Mouse (Mus musculus): ENCODE measurements around the gene Samd1.

Gene Samd1

GRCm38 (mm10) chr8:84011705-84012498 lies 14.4 kb downstream of the Samd1 start, which contains the start of gene 2210011C24Rik:
Gene 2210011C24Rik, minus strand, starts transcription at chr8:84012171.
- no peak for DNase-seq (ENCODE audit: low spot score in 2 of 2)

GRCm38 (mm10) chr8:84012499-84013165 lies 15.2 kb downstream of the Samd1 start:
- DNase-seq (ENCODE audit: low spot score in 2 of 2): no peak

GRCm38 (mm10) chr8:84015833-84016232 lies 18.4 kb downstream of the Samd1 start:
- no peak for DNase-seq (ENCODE audit: low spot score in 2 of 2)

- DNase-seq (ENCODE audit: low spot score in 2 of 2): no peak
Observed at GRCm38 (mm10) chr8:84019738-84020137, 22.3 kb downstream of the Samd1 start.

GRCm38 (mm10) chr8:84021096-84021495 lies 23.6 kb downstream of the Samd1 start, which contains the start of gene Palm3:
Gene Palm3, plus strand, starts transcription at chr8:84021471.
- no peak for DNase-seq (ENCODE audit: low spot score in 2 of 2)

GRCm38 (mm10) chr8:84021569-84021968 lies 24.1 kb downstream of the Samd1 start:
- no peak for DNase-seq (ENCODE audit: low spot score in 2 of 2)

GRCm38 (mm10) chr8:84023085-84023484 lies 25.6 kb downstream of the Samd1 start:
- no peak for DNase-seq (ENCODE audit: low spot score in 2 of 2)

GRCm38 (mm10) chr8:84023631-84024030 lies 26.2 kb downstream of the Samd1 start:
- no peak for DNase-seq (ENCODE audit: low spot score in 2 of 2)

GRCm38 (mm10) chr8:84024171-84024570 lies 26.7 kb downstream of the Samd1 start:
- DNase-seq (ENCODE audit: low spot score in 2 of 2): peak in 1 of 2 experiments; percentile 55

GRCm38 (mm10) chr8:84025863-84026262 lies 28.4 kb downstream of the Samd1 start:
- peak; percentile 70 to 76 for DNase-seq (ENCODE audit: low spot score in 2 of 2)

GRCm38 (mm10) chr8:84027449-84027848 lies 30.0 kb downstream of the Samd1 start:
- DNase-seq (ENCODE audit: low spot score in 2 of 2): no peak

GRCm38 (mm10) chr8:84029272-84029671 lies 31.8 kb downstream of the Samd1 start:
- DNase-seq (ENCODE audit: low spot score in 2 of 2): no peak

GRCm38 (mm10) chr8:84032777-84033176 lies 35.3 kb downstream of the Samd1 start:
- DNase-seq (ENCODE audit: low spot score in 2 of 2): no peak

GRCm38 (mm10) chr8:84038015-84038414 lies 40.5 kb downstream of the Samd1 start:
- DNase-seq (ENCODE audit: low spot score in 2 of 2): no peak

GRCm38 (mm10) chr8:84039050-84039449 lies 41.6 kb downstream of the Samd1 start:
- DNase-seq (ENCODE audit: low spot score in 2 of 2): peak; percentile 69 to 81

- peak; percentile 47 to 59 for DNase-seq (ENCODE audit: low spot score in 2 of 2)
Observed at GRCm38 (mm10) chr8:84042066-84042947, 44.8 kb downstream of the Samd1 start, which contains the start of gene Il27ra. Gene Il27ra, minus strand, starts transcription at chr8:84042589.

GRCm38 (mm10) chr8:84042948-84043342 lies 45.5 kb downstream of the Samd1 start:
- no peak for DNase-seq (ENCODE audit: low spot score in 2 of 2)

GRCm38 (mm10) chr8:84044103-84044502 lies 46.6 kb downstream of the Samd1 start:
- no peak for DNase-seq (ENCODE audit: low spot score in 2 of 2)

GRCm38 (mm10) chr8:84044900-84045299 lies 47.4 kb downstream of the Samd1 start, which contains the start of gene Rln3:
Gene Rln3, minus strand, starts transcription at chr8:84045000.
- no peak for DNase-seq (ENCODE audit: low spot score in 2 of 2)

GRCm38 (mm10) chr8:84046505-84046904 lies 49.0 kb downstream of the Samd1 start:
- no peak for DNase-seq (ENCODE audit: low spot score in 2 of 2)

- DNase-seq (ENCODE audit: low spot score in 2 of 2): no peak
Observed at GRCm38 (mm10) chr8:84048171-84048570, 50.7 kb downstream of the Samd1 start.
